Mouse (Mus musculus) thymus, postnatal 25 days (tissue): ENCODE results near the gene Cfap57.
"Not testable (repeated sequence)": the region's sequence is repeated elsewhere in the genome, so short reads cannot be mapped to it uniquely, and the experiment has no call there.

Source experiments
- DNase-seq: peaks from one replicate; pipeline ENCODE4 v3.0.0; 2022

Cfap57 gene

DNA sequence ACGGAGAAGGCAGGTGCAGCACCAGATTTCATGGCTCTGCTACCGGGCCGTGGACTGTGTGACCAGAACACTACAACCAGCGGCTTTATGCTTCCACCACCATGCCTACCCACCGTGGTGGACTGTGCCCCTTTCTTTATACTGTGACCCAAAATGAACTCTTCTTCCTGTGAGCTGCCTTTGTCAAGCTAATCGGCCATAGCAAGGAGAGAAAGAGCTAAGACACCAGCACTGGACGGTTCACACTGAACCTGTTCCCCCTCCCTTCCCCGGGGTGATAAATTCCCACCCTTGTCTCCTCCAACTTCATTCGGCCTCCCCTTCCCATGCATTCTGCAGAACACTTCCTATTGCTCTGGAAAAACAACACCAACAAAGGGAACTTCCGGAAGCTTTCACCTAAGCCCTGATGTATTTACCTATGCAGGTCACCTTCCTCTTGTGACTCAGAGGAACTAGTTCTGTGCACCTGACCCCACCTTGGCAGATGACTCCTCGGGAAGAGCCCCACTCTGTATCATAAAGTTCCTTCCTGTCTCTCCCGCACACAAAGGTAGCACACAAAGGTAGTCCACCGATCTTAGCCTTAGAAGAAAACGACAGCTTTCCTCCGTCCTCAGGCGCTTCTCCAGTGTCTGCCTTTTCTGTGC is 103.0 kb downstream of the Cfap57 start:
- DNase-seq, result no peak

DNA sequence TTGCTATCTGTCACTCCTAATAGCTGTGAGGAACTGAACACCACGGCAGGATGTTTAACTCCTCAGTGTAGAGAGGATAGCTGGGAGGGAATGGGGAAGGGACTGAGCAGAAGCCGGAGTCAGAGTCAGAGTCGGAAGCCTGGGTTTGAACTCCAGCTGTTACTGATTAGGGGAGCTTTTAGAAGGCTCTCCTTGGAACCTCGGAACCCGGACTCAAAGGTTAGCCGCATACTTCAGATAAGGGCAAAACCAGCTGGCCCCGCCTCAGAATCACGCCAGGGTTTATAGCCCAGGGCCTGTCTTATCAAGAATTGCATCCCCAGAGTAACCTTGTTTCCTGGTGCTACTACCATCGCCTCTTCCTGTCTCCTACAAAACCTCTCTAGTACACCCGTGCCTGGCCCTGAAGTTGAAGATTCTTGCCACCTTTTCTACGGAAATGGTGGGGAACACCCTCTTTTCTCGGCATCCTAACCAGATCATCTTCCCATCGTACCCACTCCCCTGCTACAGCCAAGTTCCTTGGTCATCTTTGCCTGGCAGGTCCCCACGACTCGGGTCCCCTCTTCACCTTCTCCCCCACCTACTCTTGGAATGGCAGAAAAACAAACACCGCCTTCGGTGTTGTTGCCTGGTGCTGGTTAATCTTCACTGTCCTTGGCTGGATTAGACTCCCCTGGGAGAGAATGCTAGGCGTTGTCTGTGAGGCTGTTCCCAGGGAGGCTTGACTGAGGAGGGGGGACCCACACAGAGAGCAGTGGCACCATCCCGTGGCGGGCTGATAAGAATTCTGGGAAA is 103.7 kb downstream of the Cfap57 start:
- DNase-seq, result no peak

- no peak for DNase-seq
These were observed 111.5 kb downstream of the Cfap57 start for GRCm38 (mm10) chr4:118509050-118509449.

GRCm38 (mm10) chr4:118507171-118507570 is 113.4 kb downstream of the Cfap57 start:
- not testable (repeated sequence) for DNase-seq

DNA sequence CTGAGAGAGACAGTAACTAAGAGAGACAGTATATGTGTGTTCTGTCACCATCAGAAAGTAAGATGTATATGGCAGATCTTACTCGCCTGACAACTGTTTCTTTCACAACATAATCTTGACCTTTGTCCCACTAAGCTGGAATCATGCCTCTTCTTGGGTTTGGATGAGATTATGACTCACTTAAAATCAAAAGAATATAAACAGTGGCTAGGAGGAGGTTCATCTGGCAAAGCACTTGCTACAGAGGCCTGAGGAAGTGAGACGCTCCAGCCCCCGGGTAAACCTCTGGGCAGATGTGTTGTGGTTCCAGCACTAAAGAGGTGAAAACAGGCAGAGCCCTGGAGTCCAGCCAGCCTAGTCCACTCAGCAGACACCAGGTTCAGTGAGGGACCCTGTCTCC is 115.0 kb downstream of the Cfap57 start:
- DNase-seq, result no peak
